Mouse (Mus musculus): Measurements from ENCODE around the gene Klrb1c. TPM values are rescaled to one million over a fixed set of nuclear protein-coding genes. Genes with fewer than 3 reads are reported as not detected.
"Not testable (repeated sequence)": the region's sequence is repeated elsewhere in the genome, so short reads cannot be mapped to it uniquely, and the experiment has no call there.

The Klrb1c gene
- polyA plus RNA-seq, 1 experiment, result not detected

GRCm38 (mm10) chr6:128807021-128807420, 18.0 kb upstream of the Klrb1c start:
- Histone ChIP-seq H3K36me3 (ENCODE audit: control insufficient read depth, insufficient read depth, low read length, poor library complexity, severe bottlenecking) (no peaks in the 10 kb centered on the region), H3K9ac (ENCODE audit: low read depth, poor library complexity, severe bottlenecking) (no peak overlapping the region), H3K4me1 (ENCODE audit: control insufficient read depth, insufficient read depth, low read length) (no peaks in the 10 kb centered on the region), H3K4me3 (ENCODE audit: low read depth, low read length) (no peak overlapping the region), H3K9me3 (replicated peaks; ENCODE audit: control insufficient read depth, insufficient read depth, low read length, poor library complexity, severe bottlenecking) (peaks cover 19% of the 10 kb centered on the region), H3K27me3 (ENCODE audit: control insufficient read depth, insufficient read depth, low read length, poor library complexity, severe bottlenecking) (no peaks in the 10 kb centered on the region), H3K27ac (ENCODE audit: insufficient read depth, low read length) (no peak overlapping the region)
- TF ChIP-seq POLR2A (IDR thresholded peaks at IDR 0.05; ENCODE audit: insufficient read depth, low read length), result no peak

DNA sequence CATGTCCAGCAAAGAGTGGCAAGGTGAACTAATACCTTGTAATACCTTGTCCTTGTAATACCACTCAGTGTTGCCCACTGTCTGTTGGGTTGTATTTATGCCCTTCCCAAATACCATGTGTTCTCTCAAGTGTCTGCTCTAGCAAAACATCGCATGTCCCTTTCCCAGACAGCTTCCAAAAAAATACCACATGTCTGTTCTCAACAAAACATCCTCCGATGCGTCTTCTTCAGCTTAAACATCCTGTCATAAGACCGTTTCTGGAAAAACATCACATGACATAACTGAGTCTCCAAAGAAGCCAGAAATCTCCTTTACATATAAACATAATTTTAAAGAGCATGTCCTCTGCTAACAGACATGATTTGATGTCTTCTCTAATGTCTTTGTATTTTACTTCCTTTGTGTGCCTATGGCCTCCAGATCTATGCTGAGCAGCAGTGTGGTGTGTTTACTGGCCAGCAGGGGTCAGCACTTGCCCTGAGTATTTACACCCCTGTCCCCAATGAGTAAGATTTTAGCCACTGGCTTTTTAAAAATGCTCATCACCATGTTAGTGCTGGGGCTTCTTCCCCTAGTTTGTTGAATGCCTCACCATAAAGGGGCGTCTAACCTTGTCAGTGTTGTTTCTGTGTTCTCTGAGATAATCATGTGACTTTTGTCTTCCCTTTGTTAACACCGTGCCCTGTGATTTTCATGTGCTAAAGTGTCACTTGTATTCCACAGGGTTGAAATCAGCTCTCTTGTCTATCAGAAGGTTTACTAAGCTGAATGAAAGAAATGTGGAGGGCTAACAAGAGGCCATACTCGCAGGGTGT, 16.0 kb upstream of the Klrb1c start:
- H3K9ac ChIP-seq (ENCODE audit: low read depth, poor library complexity, severe bottlenecking); H3K27me3 ChIP-seq (ENCODE audit: control insufficient read depth, insufficient read depth, low read length, poor library complexity, severe bottlenecking); H3K36me3 ChIP-seq (ENCODE audit: control insufficient read depth, insufficient read depth, low read length, poor library complexity, severe bottlenecking); H3K4me3 ChIP-seq (ENCODE audit: low read depth, low read length); H3K4me1 ChIP-seq (ENCODE audit: control insufficient read depth, insufficient read depth, low read length); H3K27ac ChIP-seq (ENCODE audit: insufficient read depth, low read length): not testable (repeated sequence)
- TF ChIP-seq CTCF (IDR thresholded peaks at IDR 0.05; ENCODE audit: low read depth, low read length), result peak; percentile 39
- peaks cover 16% of the 10 kb centered on the region for H3K9me3 ChIP-seq (replicated peaks; ENCODE audit: control insufficient read depth, insufficient read depth, low read length, poor library complexity, severe bottlenecking)

DNA sequence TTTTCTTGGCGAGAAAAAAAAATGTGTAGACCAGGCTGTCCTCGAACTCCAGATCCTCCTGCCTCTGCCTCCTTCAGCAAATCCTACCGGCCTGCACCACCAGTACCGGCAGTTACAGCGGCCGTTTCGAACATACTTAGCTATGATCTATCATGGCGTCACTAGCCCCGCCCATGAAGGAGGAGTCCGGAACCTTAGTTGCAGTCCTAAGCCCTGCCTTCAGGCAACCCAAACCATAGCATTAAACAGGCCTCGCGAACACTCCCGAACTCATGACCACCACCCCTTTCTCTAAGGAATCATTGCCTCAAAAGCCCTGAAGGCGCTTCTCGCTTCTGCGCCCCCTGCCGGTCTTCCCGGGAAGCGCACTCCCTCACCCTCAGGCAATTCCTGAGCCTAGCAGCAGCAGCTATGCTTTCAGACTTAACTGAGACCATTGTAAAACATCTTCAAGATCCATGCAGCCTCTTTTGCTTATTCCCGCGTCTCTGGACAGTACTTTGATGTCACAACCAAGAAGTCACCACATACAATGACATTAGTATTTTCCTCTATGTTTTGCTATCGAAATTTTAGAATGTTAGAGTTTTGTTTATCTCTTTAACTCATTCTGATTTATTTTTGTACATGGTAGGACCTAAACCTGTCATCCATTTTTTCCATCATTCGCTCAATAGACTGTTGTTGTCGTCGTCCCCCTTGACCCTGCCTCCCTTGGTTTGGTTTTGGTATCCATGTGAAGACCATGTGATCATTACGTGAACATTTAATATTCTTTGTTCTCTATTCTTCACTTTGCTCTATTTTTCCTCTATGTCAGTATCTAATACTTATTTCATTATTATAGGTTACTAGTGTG, 14.2 kb upstream of the Klrb1c start:
- H3K4me3 ChIP-seq (ENCODE audit: low read depth, low read length), result peak overlapping the region; percentile 67
- H3K4me1 ChIP-seq (ENCODE audit: control insufficient read depth, insufficient read depth, low read length), result no peaks in the 10 kb centered on the region
- H3K9ac ChIP-seq (ENCODE audit: low read depth, poor library complexity, severe bottlenecking), result no peak overlapping the region
- peaks cover 2% of the 10 kb centered on the region; the same call in 1 of the 2 replicates for H3K9me3 ChIP-seq (replicated peaks; ENCODE audit: control insufficient read depth, insufficient read depth, low read length, poor library complexity, severe bottlenecking)
- TF ChIP-seq CTCF (IDR thresholded peaks at IDR 0.05; ENCODE audit: low read depth, low read length) (peak; percentile 75), POLR2A (IDR thresholded peaks at IDR 0.05; ENCODE audit: insufficient read depth, low read length) (no peak)
- no peaks in the 10 kb centered on the region for H3K27me3 ChIP-seq (ENCODE audit: control insufficient read depth, insufficient read depth, low read length, poor library complexity, severe bottlenecking)
- H3K36me3 ChIP-seq (ENCODE audit: control insufficient read depth, insufficient read depth, low read length, poor library complexity, severe bottlenecking), result no peaks in the 10 kb centered on the region
- H3K27ac ChIP-seq (ENCODE audit: insufficient read depth, low read length), result no peak overlapping the region

- H3K4me3 ChIP-seq (ENCODE audit: low read depth, low read length), result peak overlapping the region; percentile 67
- H3K9me3 ChIP-seq (replicated peaks; ENCODE audit: control insufficient read depth, insufficient read depth, low read length, poor library complexity, severe bottlenecking), result no peaks in the 10 kb centered on the region; the same call in 1 of the 2 replicates
- H3K27ac ChIP-seq (ENCODE audit: insufficient read depth, low read length), result no peak overlapping the region
- no peak for TF ChIP-seq POLR2A (IDR thresholded peaks at IDR 0.05; ENCODE audit: insufficient read depth, low read length)
- no peak for TF ChIP-seq CTCF (IDR thresholded peaks at IDR 0.05; ENCODE audit: low read depth, low read length)
- TF ChIP-seq EP300 (IDR thresholded peaks at IDR 0.05; ENCODE audit: insufficient read depth, low read depth, low read length), result no peak
- H3K36me3 ChIP-seq (ENCODE audit: control insufficient read depth, insufficient read depth, low read length, poor library complexity, severe bottlenecking), result no peaks in the 10 kb centered on the region
- no peaks in the 10 kb centered on the region for H3K27me3 ChIP-seq (ENCODE audit: control insufficient read depth, insufficient read depth, low read length, poor library complexity, severe bottlenecking)
- peak overlapping the region; percentile 13; the same call in 1 of the 2 replicates for H3K9ac ChIP-seq (ENCODE audit: low read depth, poor library complexity, severe bottlenecking)
- no peaks in the 10 kb centered on the region for H3K4me1 ChIP-seq (ENCODE audit: control insufficient read depth, insufficient read depth, low read length)
Measured at GRCm38 (mm10) chr6:128802557-128802956, 13.5 kb upstream of the Klrb1c start.

GRCm38 (mm10) chr6:128800696-128801095, 11.7 kb upstream of the Klrb1c start:
- H3K4me1 ChIP-seq (ENCODE audit: control insufficient read depth, insufficient read depth, low read length); H3K9me3 ChIP-seq (replicated peaks; ENCODE audit: control insufficient read depth, insufficient read depth, low read length, poor library complexity, severe bottlenecking); H3K9ac ChIP-seq (ENCODE audit: low read depth, poor library complexity, severe bottlenecking); H3K4me3 ChIP-seq (ENCODE audit: low read depth, low read length); H3K36me3 ChIP-seq (ENCODE audit: control insufficient read depth, insufficient read depth, low read length, poor library complexity, severe bottlenecking); H3K27ac ChIP-seq (ENCODE audit: insufficient read depth, low read length); H3K27me3 ChIP-seq (ENCODE audit: control insufficient read depth, insufficient read depth, low read length, poor library complexity, severe bottlenecking): not testable (repeated sequence)

GRCm38 (mm10) chr6:128799896-128800270, 10.9 kb upstream of the Klrb1c start:
- Histone ChIP-seq H3K9me3 (replicated peaks; ENCODE audit: control insufficient read depth, insufficient read depth, low read length, poor library complexity, severe bottlenecking) (no peaks in the 10 kb centered on the region), H3K27ac (ENCODE audit: insufficient read depth, low read length) (no peak overlapping the region), H3K27me3 (ENCODE audit: control insufficient read depth, insufficient read depth, low read length, poor library complexity, severe bottlenecking) (no peaks in the 10 kb centered on the region), H3K36me3 (ENCODE audit: control insufficient read depth, insufficient read depth, low read length, poor library complexity, severe bottlenecking) (no peaks in the 10 kb centered on the region), H3K4me3 (ENCODE audit: low read depth, low read length) (peak overlapping the region; percentile 41), H3K4me1 (ENCODE audit: control insufficient read depth, insufficient read depth, low read length) (no peaks in the 10 kb centered on the region), H3K9ac (ENCODE audit: low read depth, poor library complexity, severe bottlenecking) (peak overlapping the region; percentile 69; the same call in 1 of the 2 replicates)
- TF ChIP-seq POLR2A (IDR thresholded peaks at IDR 0.05; ENCODE audit: insufficient read depth, low read length), result no peak
- no peak for TF ChIP-seq EP300 (IDR thresholded peaks at IDR 0.05; ENCODE audit: insufficient read depth, low read depth, low read length)
- TF ChIP-seq CTCF (IDR thresholded peaks at IDR 0.05; ENCODE audit: low read depth, low read length), result no peak

Measured in ES-Bruce4 (cell line).